Comparison of ENCODE assay signal across 8 mouse cellular contexts in genomic region chr10:71058616-71059247, GRCm38 (mm10).
DNase-seq lines count a peak whose midpoint lies in the region; ATAC-seq and TF ChIP-seq lines count a peak whose summit lies in the region.

No protein-coding gene starts in this region.

- H3K9me3 ChIP-seq in midbrain, embryonic 14.5 days (ENCODE audit: control insufficient read depth, low read length) = no peaks in the 10 kb centered on the region
- no peaks in the 10 kb centered on the region for H3K9me3 ChIP-seq in midbrain, embryonic 13.5 days
- no peaks in the 10 kb centered on the region for H3K9me3 ChIP-seq in forebrain, embryonic 11.5 days (ENCODE audit: control insufficient read depth, low read length)

- TF ChIP-seq POLR2A in lung, adult 2 months (IDR thresholded peaks at IDR 0.05; ENCODE audit: borderline replicate concordance, extremely low read depth, low read depth, low read length) = no peak

- H3K36me3 ChIP-seq in midbrain, embryonic 14.5 days (ENCODE audit: control insufficient read depth, insufficient read depth, low read length) = no peaks in the 10 kb centered on the region
- no peaks in the 10 kb centered on the region for H3K36me3 ChIP-seq in midbrain, embryonic 13.5 days
- no peaks in the 10 kb centered on the region for H3K36me3 ChIP-seq in forebrain, embryonic 11.5 days (ENCODE audit: control insufficient read depth, insufficient read depth, low read length)

- H3K4me3 ChIP-seq in midbrain, embryonic 14.5 days (replicated peaks; ENCODE audit: low read depth, low read length) = no peak overlapping the region
- no peak overlapping the region for H3K4me3 ChIP-seq in midbrain, embryonic 13.5 days (replicated peaks)
- H3K4me3 ChIP-seq in lung, adult 2 months (replicated peaks; ENCODE audit: extremely low read depth, low read depth, low read length) = peak overlapping the region; percentile 39
- no peak overlapping the region for H3K4me3 ChIP-seq in forebrain, embryonic 11.5 days (ENCODE audit: low read depth, low read length)

- peak; percentile 35 for DNase-seq in midbrain, embryonic 14.5 days
- peak; percentile 16 for DNase-seq in forelimb bud, embryonic 11.5 days (ENCODE audit: low read depth, low spot score)
- peak; percentile 87 for DNase-seq in heart, postnatal 4 days
- DNase-seq in lung, adult 2 months = peak; percentile 77
- no peak for DNase-seq in forebrain, embryonic 11.5 days (ENCODE audit: low spot score)
- DNase-seq in left cerebral cortex, adult 11 months (ENCODE audit: low spot score) = no peak

- H3K4me1 ChIP-seq in midbrain, embryonic 14.5 days (ENCODE audit: control insufficient read depth, insufficient read depth, low read length) = no peaks in the 10 kb centered on the region
- peaks cover 7% of the 10 kb centered on the region; the same call in 1 of the 2 replicates for H3K4me1 ChIP-seq in midbrain, embryonic 13.5 days (replicated peaks)
- peaks cover 6% of the 10 kb centered on the region; the same call in 1 of the 2 replicates for H3K4me1 ChIP-seq in lung, adult 2 months (ENCODE audit: control insufficient read depth, insufficient read depth, low read length)
- H3K4me1 ChIP-seq in forebrain, embryonic 11.5 days (replicated peaks; ENCODE audit: control insufficient read depth, insufficient read depth, low read length) = no peaks in the 10 kb centered on the region

- no peak overlapping the region for H3K4me2 ChIP-seq in midbrain, embryonic 14.5 days (ENCODE audit: low read length)
- no peak overlapping the region for H3K4me2 ChIP-seq in midbrain, embryonic 13.5 days (replicated peaks)
- H3K4me2 ChIP-seq in forebrain, embryonic 11.5 days (ENCODE audit: low read depth, low read length, severe bottlenecking) = no peak overlapping the region

- no peaks in the 10 kb centered on the region for H3K27me3 ChIP-seq in midbrain, embryonic 14.5 days (ENCODE audit: control insufficient read depth, insufficient read depth, low read length)
- no peaks in the 10 kb centered on the region for H3K27me3 ChIP-seq in midbrain, embryonic 13.5 days
- no peaks in the 10 kb centered on the region for H3K27me3 ChIP-seq in forebrain, embryonic 11.5 days (ENCODE audit: control insufficient read depth, insufficient read depth, low read length)

- no peak for TF ChIP-seq CTCF in lung, adult 2 months (IDR thresholded peaks at IDR 0.05; ENCODE audit: insufficient read depth, low read length)

- WGBS in midbrain, embryonic 14.5 days = 58% methylated on average over 14 of the region's 14 CpGs
- 58% methylated on average over 14 of the region's 14 CpGs for WGBS in midbrain, embryonic 13.5 days
- 10% methylated on average over 14 of the region's 14 CpGs for WGBS in lung, adult 2 months
- WGBS in forebrain, embryonic 11.5 days = 66% methylated on average over 14 of the region's 14 CpGs

- no peak overlapping the region for H3K27ac ChIP-seq in midbrain, embryonic 14.5 days (replicated peaks; ENCODE audit: low read depth, low read length)
- H3K27ac ChIP-seq in midbrain, embryonic 13.5 days = no peak overlapping the region
- H3K27ac ChIP-seq in forebrain, embryonic 11.5 days (ENCODE audit: low read depth, low read length) = no peak overlapping the region

- no peak for ATAC-seq in midbrain, embryonic 14.5 days (ENCODE audit: low FRiP score, low TSS enrichment)
- no peak for ATAC-seq in midbrain, embryonic 13.5 days
- no peak for ATAC-seq in monocyte, adult 5-6 weeks (replicated peaks; ENCODE audit: insufficient number of reproducible peaks, low FRiP score, low TSS enrichment, poor library complexity, severe bottlenecking)
- ATAC-seq in forebrain, embryonic 11.5 days (replicated peaks; ENCODE audit: low FRiP score) = no peak

- H3K9ac ChIP-seq in midbrain, embryonic 14.5 days (replicated peaks; ENCODE audit: low read length) = no peak overlapping the region
- H3K9ac ChIP-seq in midbrain, embryonic 13.5 days (replicated peaks) = no peak overlapping the region
- H3K9ac ChIP-seq in forebrain, embryonic 11.5 days (ENCODE audit: low read length) = no peak overlapping the region

Comparison
In these comparisons a context has a peak if more than half of its experiments do, and no peak if none do; other contexts are left out.
1. DNase-seq: peak in midbrain, embryonic 14.5 days (single experiment), forelimb bud, embryonic 11.5 days (single experiment), heart, postnatal 4 days (single experiment) and lung, adult 2 months (single experiment); none in forebrain, embryonic 11.5 days (single experiment) and left cerebral cortex, adult 11 months (single experiment).